Mouse (Mus musculus): ENCODE data around the gene Sh3bgrl2.

Sh3bgrl2 gene

GRCm38 (mm10) chr9:83556236-83556635 lies 8.1 kb downstream of the Sh3bgrl2 start:
- in situ Hi-C loops (cut with MboI; ENCODE audit: low pct_unique_long_range_greater_than_20kb in 1 of 2, low sequenced_read_pairs in 2 of 2, unreplicated experiment in 1 of 2): no loop called here

- in situ Hi-C loops (cut with MboI; ENCODE audit: low pct_unique_long_range_greater_than_20kb in 1 of 2, low sequenced_read_pairs in 2 of 2, unreplicated experiment in 1 of 2): no loop called here
Measured at GRCm38 (mm10) chr9:83556780-83557771, 8.9 kb downstream of the Sh3bgrl2 start.

- in situ Hi-C loops (cut with MboI; ENCODE audit: low pct_unique_long_range_greater_than_20kb in 1 of 2, low sequenced_read_pairs in 2 of 2, unreplicated experiment in 1 of 2): no loop called here
Measured at GRCm38 (mm10) chr9:83560670-83561069, 12.5 kb downstream of the Sh3bgrl2 start.

- in situ Hi-C loops (cut with MboI; ENCODE audit: low pct_unique_long_range_greater_than_20kb in 1 of 2, low sequenced_read_pairs in 2 of 2, unreplicated experiment in 1 of 2): no loop called here
Measured at GRCm38 (mm10) chr9:83562889-83563288, 14.8 kb downstream of the Sh3bgrl2 start.

GRCm38 (mm10) chr9:83563808-83564549 lies 15.9 kb downstream of the Sh3bgrl2 start:
- in situ Hi-C loops (cut with MboI; ENCODE audit: low pct_unique_long_range_greater_than_20kb in 1 of 2, low sequenced_read_pairs in 2 of 2, unreplicated experiment in 1 of 2): no loop called here

- in situ Hi-C loops (cut with MboI; ENCODE audit: low pct_unique_long_range_greater_than_20kb in 1 of 2, low sequenced_read_pairs in 2 of 2, unreplicated experiment in 1 of 2): no loop called here
Measured at GRCm38 (mm10) chr9:83564934-83565652, 17.0 kb downstream of the Sh3bgrl2 start.

GRCm38 (mm10) chr9:83566141-83566540 lies 18.0 kb downstream of the Sh3bgrl2 start:
- in situ Hi-C loops (cut with MboI; ENCODE audit: low pct_unique_long_range_greater_than_20kb in 1 of 2, low sequenced_read_pairs in 2 of 2, unreplicated experiment in 1 of 2): no loop called here

GRCm38 (mm10) chr9:83568125-83568524 lies 20.0 kb downstream of the Sh3bgrl2 start:
- in situ Hi-C loops (cut with MboI; ENCODE audit: low pct_unique_long_range_greater_than_20kb in 1 of 2, low sequenced_read_pairs in 2 of 2, unreplicated experiment in 1 of 2): no loop called here

GRCm38 (mm10) chr9:83568937-83569336 lies 20.8 kb downstream of the Sh3bgrl2 start:
- in situ Hi-C loops (cut with MboI; ENCODE audit: low pct_unique_long_range_greater_than_20kb in 1 of 2, low sequenced_read_pairs in 2 of 2, unreplicated experiment in 1 of 2): no loop called here

- in situ Hi-C loops (cut with MboI; ENCODE audit: low pct_unique_long_range_greater_than_20kb in 1 of 2, low sequenced_read_pairs in 2 of 2, unreplicated experiment in 1 of 2): no loop called here
Measured at GRCm38 (mm10) chr9:83569898-83570297, 21.8 kb downstream of the Sh3bgrl2 start.

- in situ Hi-C loops (cut with MboI; ENCODE audit: low pct_unique_long_range_greater_than_20kb in 1 of 2, low sequenced_read_pairs in 2 of 2, unreplicated experiment in 1 of 2): no loop called here
Measured at GRCm38 (mm10) chr9:83571315-83571714, 23.2 kb downstream of the Sh3bgrl2 start.

- in situ Hi-C loops (cut with MboI; ENCODE audit: low pct_unique_long_range_greater_than_20kb in 1 of 2, low sequenced_read_pairs in 2 of 2, unreplicated experiment in 1 of 2): no loop called here
Measured at GRCm38 (mm10) chr9:83572326-83572725, 24.2 kb downstream of the Sh3bgrl2 start.

GRCm38 (mm10) chr9:83572870-83573269 lies 24.7 kb downstream of the Sh3bgrl2 start:
- in situ Hi-C loops (cut with MboI; ENCODE audit: low pct_unique_long_range_greater_than_20kb in 1 of 2, low sequenced_read_pairs in 2 of 2, unreplicated experiment in 1 of 2): no loop called here

GRCm38 (mm10) chr9:83573588-83573987 lies 25.5 kb downstream of the Sh3bgrl2 start:
- in situ Hi-C loops (cut with MboI; ENCODE audit: low pct_unique_long_range_greater_than_20kb in 1 of 2, low sequenced_read_pairs in 2 of 2, unreplicated experiment in 1 of 2): no loop called here

- in situ Hi-C loops (cut with MboI; ENCODE audit: low pct_unique_long_range_greater_than_20kb in 1 of 2, low sequenced_read_pairs in 2 of 2, unreplicated experiment in 1 of 2): no loop called here
Measured at GRCm38 (mm10) chr9:83575403-83575802, 27.3 kb downstream of the Sh3bgrl2 start.

GRCm38 (mm10) chr9:83576018-83576688 lies 28.0 kb downstream of the Sh3bgrl2 start:
- in situ Hi-C loops (cut with MboI; ENCODE audit: low pct_unique_long_range_greater_than_20kb in 1 of 2, low sequenced_read_pairs in 2 of 2, unreplicated experiment in 1 of 2): no loop called here

- in situ Hi-C loops (cut with MboI; ENCODE audit: low pct_unique_long_range_greater_than_20kb in 1 of 2, low sequenced_read_pairs in 2 of 2, unreplicated experiment in 1 of 2): no loop called here
Measured at GRCm38 (mm10) chr9:83576689-83577057, 28.5 kb downstream of the Sh3bgrl2 start.

- in situ Hi-C loops (cut with MboI; ENCODE audit: low pct_unique_long_range_greater_than_20kb in 1 of 2, low sequenced_read_pairs in 2 of 2, unreplicated experiment in 1 of 2): no loop called here
Measured at GRCm38 (mm10) chr9:83577260-83577659, 29.1 kb downstream of the Sh3bgrl2 start.

Data from mouse embryonic stem cell (cell line).